Mouse (Mus musculus): Measurements from ENCODE around the gene Ppp1r2. TPM values are rescaled to one million over a fixed set of nuclear protein-coding genes. Genes with fewer than 3 reads are reported as not detected.

Ppp1r2 gene
- polyA plus RNA-seq, 1 experiment: 67.2 TPM

DNA sequence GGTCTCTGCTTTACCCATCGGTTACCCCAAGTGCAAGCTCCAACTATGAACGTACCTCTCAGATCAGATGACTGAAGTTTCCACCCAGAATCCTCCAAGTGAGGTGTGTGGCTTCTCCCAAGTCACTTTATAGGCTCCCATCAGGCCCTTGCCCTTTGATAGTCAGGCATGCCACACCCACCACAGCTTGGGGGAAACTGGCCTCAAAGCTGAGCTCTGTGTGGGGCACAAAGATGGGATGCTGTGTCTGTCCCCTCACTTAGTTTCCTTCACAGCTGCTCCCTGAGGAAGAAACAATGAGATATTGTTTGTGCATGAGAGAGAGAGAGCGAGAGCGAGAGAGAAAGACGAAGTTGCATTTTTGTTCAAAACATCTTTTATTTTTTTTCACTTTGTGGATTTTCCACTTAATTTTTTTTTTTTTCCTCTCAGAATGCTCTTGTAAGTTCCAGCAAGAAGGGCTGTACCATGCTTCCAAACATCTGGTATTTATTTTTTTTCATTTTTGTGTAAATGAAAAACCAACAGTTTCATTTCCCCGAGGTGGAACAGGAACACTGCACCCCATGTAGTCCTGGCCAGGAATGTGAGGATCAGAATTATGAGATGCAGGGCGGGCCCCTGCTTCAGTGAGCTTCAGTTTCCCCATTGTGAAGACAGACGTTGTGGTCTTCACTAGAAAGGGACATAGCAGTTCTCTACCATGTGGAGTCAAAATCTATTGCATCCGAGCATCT is 39.6 kb upstream of the Ppp1r2 start, which contains the start of gene Apod:
Apod (minus strand) TSS at position 312 of the 737 bp plus-strand sequence.
- H3K27ac ChIP-seq (ENCODE audit: insufficient read depth, low read length): peak within 1 kb of the TSS; percentile 30; the same call in 1 of the 2 replicates
- H3K27me3 ChIP-seq (ENCODE audit: control insufficient read depth, insufficient read depth, low read length): no peaks in the 10 kb centered on the region
- H3K4me1 ChIP-seq (ENCODE audit: control insufficient read depth, insufficient read depth, low read length): no peaks in the 10 kb centered on the region
- DNase-seq: peak in 1 of 2 experiments; percentile 18
- 40% methylated on average over 9 of the region's 9 CpGs for WGBS
- H3K4me3 ChIP-seq (replicated peaks; ENCODE audit: insufficient read depth, low read depth, low read length): no peak within 1 kb of the TSS
- TF ChIP-seq POLR2A (IDR thresholded peaks at IDR 0.05; ENCODE audit: borderline replicate concordance, insufficient read depth, low read length) (no peak), CTCF (IDR thresholded peaks at IDR 0.05; ENCODE audit: borderline replicate concordance, insufficient read depth, low read depth, low read length) (no peak)

GRCm38 (mm10) chr16:31313611-31314010 is 38.5 kb upstream of the Ppp1r2 start:
- Histone ChIP-seq H3K4me1 (ENCODE audit: control insufficient read depth, insufficient read depth, low read length) (no peaks in the 10 kb centered on the region), H3K27me3 (ENCODE audit: control insufficient read depth, insufficient read depth, low read length) (no peaks in the 10 kb centered on the region), H3K27ac (ENCODE audit: insufficient read depth, low read length) (no peak overlapping the region), H3K4me3 (replicated peaks; ENCODE audit: insufficient read depth, low read depth, low read length) (no peak overlapping the region)
- WGBS: 73% methylated on average over 2 of the region's 2 CpGs
- DNase-seq: no peak
- TF ChIP-seq CTCF (IDR thresholded peaks at IDR 0.05; ENCODE audit: borderline replicate concordance, insufficient read depth, low read depth, low read length): no peak
- no peak for TF ChIP-seq POLR2A (IDR thresholded peaks at IDR 0.05; ENCODE audit: borderline replicate concordance, insufficient read depth, low read length)

- H3K27me3 ChIP-seq (ENCODE audit: control insufficient read depth, insufficient read depth, low read length): no peaks in the 10 kb centered on the region
- no peak overlapping the region for H3K27ac ChIP-seq (ENCODE audit: insufficient read depth, low read length)
- whole genome bisulfite sequencing: 71% methylated on average over 3 of the region's 3 CpGs
- no peaks in the 10 kb centered on the region for H3K4me1 ChIP-seq (ENCODE audit: control insufficient read depth, insufficient read depth, low read length)
- no peak for DNase-seq
- TF ChIP-seq CTCF (IDR thresholded peaks at IDR 0.05; ENCODE audit: borderline replicate concordance, insufficient read depth, low read depth, low read length): no peak
- H3K4me3 ChIP-seq (replicated peaks; ENCODE audit: insufficient read depth, low read depth, low read length): no peak overlapping the region
These were observed 37.2 kb upstream of the Ppp1r2 start for GRCm38 (mm10) chr16:31312296-31312695.

DNA sequence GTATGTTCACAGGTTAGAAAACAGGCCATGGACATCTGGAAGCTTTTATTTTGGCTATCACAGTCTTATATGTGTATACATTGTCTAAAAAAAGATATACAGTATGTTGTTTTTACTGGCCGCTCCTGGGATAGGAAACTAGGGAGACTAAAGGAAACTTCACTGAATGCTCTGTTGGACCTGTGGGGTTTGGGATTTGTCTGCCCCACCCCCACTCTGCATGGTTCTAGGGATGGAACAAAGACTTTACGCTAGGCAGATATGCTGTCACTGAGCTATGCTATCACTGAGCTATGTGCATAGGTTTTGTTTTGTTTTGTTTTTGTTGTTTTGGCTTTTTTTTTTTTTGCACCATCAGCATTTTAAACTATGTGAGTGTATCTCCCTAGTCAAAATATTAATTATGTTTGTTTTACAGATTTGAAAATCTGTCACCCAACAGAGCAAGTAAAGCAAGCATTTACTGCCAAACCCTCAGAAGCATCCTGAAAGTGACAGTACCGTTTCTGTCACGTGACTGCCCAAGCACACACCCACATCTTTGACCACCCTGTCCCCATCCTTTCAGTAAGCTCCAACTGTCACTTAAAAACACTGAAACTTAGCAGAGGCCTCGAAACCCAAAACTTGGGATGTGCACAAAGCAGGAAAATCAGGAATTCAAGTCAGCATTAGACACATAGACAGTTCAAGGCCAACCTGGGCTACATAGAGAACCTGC is 30.3 kb upstream of the Ppp1r2 start:
- no peak for TF ChIP-seq CTCF (IDR thresholded peaks at IDR 0.05; ENCODE audit: borderline replicate concordance, insufficient read depth, low read depth, low read length)
- TF ChIP-seq POLR2A (IDR thresholded peaks at IDR 0.05; ENCODE audit: borderline replicate concordance, insufficient read depth, low read length): no peak
- H3K27me3 ChIP-seq (ENCODE audit: control insufficient read depth, insufficient read depth, low read length): no peaks in the 10 kb centered on the region
- no peak overlapping the region for H3K4me3 ChIP-seq (replicated peaks; ENCODE audit: insufficient read depth, low read depth, low read length)
- no peaks in the 10 kb centered on the region for H3K4me1 ChIP-seq (ENCODE audit: control insufficient read depth, insufficient read depth, low read length)
- no peak overlapping the region for H3K27ac ChIP-seq (ENCODE audit: insufficient read depth, low read length)
- WGBS: 72% methylated on average over 5 of the region's 5 CpGs
- no peak for DNase-seq

- Histone ChIP-seq H3K27ac (ENCODE audit: insufficient read depth, low read length) (no peak overlapping the region), H3K4me1 (ENCODE audit: control insufficient read depth, insufficient read depth, low read length) (no peaks in the 10 kb centered on the region), H3K4me3 (replicated peaks; ENCODE audit: insufficient read depth, low read depth, low read length) (no peak overlapping the region), H3K27me3 (ENCODE audit: control insufficient read depth, insufficient read depth, low read length) (no peaks in the 10 kb centered on the region)
- DNase-seq: no peak
- 51% methylated on average over 10 of the region's 10 CpGs for WGBS
- no peak for TF ChIP-seq CTCF (IDR thresholded peaks at IDR 0.05; ENCODE audit: borderline replicate concordance, insufficient read depth, low read depth, low read length)
- TF ChIP-seq POLR2A (IDR thresholded peaks at IDR 0.05; ENCODE audit: borderline replicate concordance, insufficient read depth, low read length): no peak
These were observed 28.2 kb upstream of the Ppp1r2 start for GRCm38 (mm10) chr16:31303276-31303675.

DNA sequence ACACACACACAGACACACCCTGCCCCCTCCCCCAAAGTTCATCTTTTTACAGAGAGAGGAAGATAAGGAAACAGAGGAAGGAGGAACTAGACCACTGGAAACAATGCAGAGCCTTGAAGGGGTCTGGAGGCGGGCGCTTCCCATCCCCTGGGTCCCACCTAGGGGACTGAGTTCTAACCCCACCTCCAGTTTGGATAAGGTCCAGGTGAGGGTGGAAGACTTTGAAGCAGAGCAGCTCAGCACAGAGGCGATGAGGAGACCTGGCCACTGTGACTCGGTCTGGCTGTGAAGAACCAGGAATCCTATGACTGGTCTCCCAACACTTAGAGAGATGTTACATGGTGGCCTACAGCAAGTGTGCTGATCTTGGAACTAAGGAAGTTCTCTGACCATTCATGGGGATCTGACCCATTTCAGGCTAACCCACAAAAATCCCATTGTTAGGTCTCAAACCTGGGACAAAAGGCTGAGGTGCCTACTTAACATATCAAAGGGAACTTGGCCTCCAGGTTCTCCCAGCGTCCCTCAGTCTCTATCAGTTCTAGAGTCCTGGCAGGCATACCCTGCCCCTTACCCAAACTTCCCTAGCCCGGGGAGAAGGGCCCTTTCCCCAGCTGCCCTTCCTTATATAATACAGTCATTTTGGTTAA is 25.9 kb upstream of the Ppp1r2 start:
- 85% methylated on average over 6 of the region's 6 CpGs for WGBS
- H3K27me3 ChIP-seq (ENCODE audit: control insufficient read depth, insufficient read depth, low read length): no peaks in the 10 kb centered on the region

GRCm38 (mm10) chr16:31300467-31300866 is 25.4 kb upstream of the Ppp1r2 start:
- no peak for TF ChIP-seq CTCF (IDR thresholded peaks at IDR 0.05; ENCODE audit: borderline replicate concordance, insufficient read depth, low read depth, low read length)
- no peak for TF ChIP-seq POLR2A (IDR thresholded peaks at IDR 0.05; ENCODE audit: borderline replicate concordance, insufficient read depth, low read length)
- H3K27me3 ChIP-seq (ENCODE audit: control insufficient read depth, insufficient read depth, low read length): no peaks in the 10 kb centered on the region
- H3K4me3 ChIP-seq (replicated peaks; ENCODE audit: insufficient read depth, low read depth, low read length): no peak overlapping the region
- DNase-seq: no peak
- WGBS: 37% methylated on average over 7 of the region's 7 CpGs
- H3K4me1 ChIP-seq (ENCODE audit: control insufficient read depth, insufficient read depth, low read length): no peaks in the 10 kb centered on the region
- no peak overlapping the region for H3K27ac ChIP-seq (ENCODE audit: insufficient read depth, low read length)

More for the DNA sequence above, 25.9 kb upstream of the Ppp1r2 start:
- Histone ChIP-seq H3K27ac (ENCODE audit: insufficient read depth, low read length) (no peak overlapping the region), H3K4me1 (ENCODE audit: control insufficient read depth, insufficient read depth, low read length) (no peaks in the 10 kb centered on the region), H3K4me3 (replicated peaks; ENCODE audit: insufficient read depth, low read depth, low read length) (no peak overlapping the region)
- no peak for DNase-seq
- TF ChIP-seq CTCF (IDR thresholded peaks at IDR 0.05; ENCODE audit: borderline replicate concordance, insufficient read depth, low read depth, low read length) (no peak), POLR2A (IDR thresholded peaks at IDR 0.05; ENCODE audit: borderline replicate concordance, insufficient read depth, low read length) (no peak)

Measured in cerebellum, adult 2 months (tissue).